In the genomic region with DNA sequence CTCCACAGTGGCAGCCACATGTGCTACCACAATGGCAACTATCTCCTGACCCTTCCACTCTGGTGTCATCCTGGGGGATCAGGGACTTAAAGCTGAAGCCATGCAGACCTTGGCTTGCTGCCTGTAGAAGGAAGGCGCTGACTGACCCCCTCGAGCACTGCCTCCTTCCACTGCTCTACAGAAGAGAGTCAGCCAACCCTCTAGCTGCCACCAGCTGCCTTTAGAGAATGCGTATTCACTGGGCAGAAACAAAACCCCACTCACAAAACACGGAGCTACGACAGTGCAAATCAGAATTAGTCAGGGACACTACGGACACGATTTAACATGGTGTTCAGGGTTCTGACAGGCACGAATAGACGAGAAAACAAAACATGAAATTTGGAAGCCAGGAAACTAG, we compare ENCODE assay signal across 13 mouse cellular contexts.
"Had no signal": no experiment of that assay in that cellular context is flagged by ENCODE, and none has a peak within 500 bp of the region (broad histone marks: within the 10 kb centered on the region; RNA-seq: fewer than 3 reads in every experiment).

No protein-coding gene starts in this region.

- H3K4me3 ChIP-seq: kidney, embryonic 15.5 days; limb, embryonic 13.5 days; megakaryocyte, embryonic 14.5 days had no signal

- H3K9me3 ChIP-seq: kidney, embryonic 15.5 days; limb, embryonic 13.5 days had no signal

- H3K4me2 ChIP-seq: kidney, embryonic 15.5 days; limb, embryonic 13.5 days had no signal

- H3K4me1 ChIP-seq: kidney, embryonic 15.5 days had no signal

- H3K36me3 ChIP-seq: kidney, embryonic 15.5 days; limb, embryonic 13.5 days had no signal

- DNase-seq: kidney, adult 2 months; kidney, postnatal 14 days; left cerebral cortex, postnatal 4 days; lung, adult 18-20 months; right cerebral cortex, postnatal 4 days; spleen, adult 18-20 months; thymus, adult 18-20 months; thymus, postnatal 14 days had no signal

- H3K27ac ChIP-seq: kidney, embryonic 15.5 days; limb, embryonic 13.5 days; liver, embryonic 14.5 days; macrophage had no signal

- H3K9ac ChIP-seq: kidney, embryonic 15.5 days; limb, embryonic 13.5 days; liver, embryonic 14.5 days had no signal
